Mouse (Mus musculus): Measurements from ENCODE around the gene Orm3. TPM values are rescaled to one million over a fixed set of nuclear protein-coding genes. Genes with fewer than 3 reads are reported as not detected.

Orm3 gene
- total RNA-seq, 2 experiments from 2014 or later = not detected

DNA sequence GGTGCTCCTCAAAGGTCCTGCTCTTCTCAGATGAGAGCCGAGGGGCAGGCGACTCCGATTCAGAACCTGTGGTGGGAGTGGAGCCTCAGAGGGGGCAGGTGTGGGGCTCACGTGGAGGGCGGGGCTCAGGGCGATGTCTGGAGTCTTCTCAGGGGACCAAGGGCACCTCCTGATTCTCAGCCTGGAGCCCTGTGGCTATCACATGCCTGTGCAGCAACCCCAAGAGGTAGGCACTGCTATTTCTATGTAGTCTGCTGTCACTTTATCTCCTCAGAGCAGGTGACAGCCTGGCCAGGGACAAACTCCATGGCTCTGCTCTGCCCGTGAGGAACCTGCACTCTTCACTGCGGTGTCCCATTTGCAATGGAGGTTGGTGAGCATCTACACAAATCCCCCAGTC is 17.4 kb downstream of the Orm3 start:
- H3K4me3 ChIP-seq = no peak overlapping the region
- H3K27ac ChIP-seq = no peak overlapping the region
- no peak for DNase-seq (ENCODE audit: extremely low spot score in 1 of 2, low spot score in 2 of 2)
- intact Hi-C loops (cut with DNase I) = no loop called here
- TF ChIP-seq CTCF (IDR thresholded peaks at IDR 0.05) = no peak

DNA sequence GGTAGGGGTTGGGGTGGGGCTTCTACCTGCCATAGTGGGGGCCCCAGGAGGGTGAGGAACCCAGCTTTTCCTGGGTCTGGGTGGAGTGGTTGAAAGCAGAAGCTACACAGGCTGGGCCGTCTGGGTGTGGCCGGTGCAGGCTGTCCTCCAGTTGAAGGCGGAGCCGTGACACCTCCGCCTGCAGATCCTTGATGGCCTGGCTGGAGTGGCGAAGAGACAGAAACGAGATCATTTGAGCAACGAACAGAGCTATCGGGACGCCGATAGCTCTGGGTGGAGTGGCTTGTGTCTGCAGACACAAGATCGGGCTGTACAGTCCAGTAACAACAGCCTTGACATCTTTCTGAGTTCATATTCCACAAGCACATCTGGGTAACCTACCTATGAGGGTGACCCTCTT is 18.4 kb downstream of the Orm3 start:
- no peak for TF ChIP-seq CTCF (IDR thresholded peaks at IDR 0.05)
- no peak for DNase-seq (ENCODE audit: extremely low spot score in 1 of 2, low spot score in 2 of 2)
- H3K4me3 ChIP-seq = no peak overlapping the region
- intact Hi-C loops (cut with DNase I) = no loop called here
- no peak overlapping the region for H3K27ac ChIP-seq

DNA sequence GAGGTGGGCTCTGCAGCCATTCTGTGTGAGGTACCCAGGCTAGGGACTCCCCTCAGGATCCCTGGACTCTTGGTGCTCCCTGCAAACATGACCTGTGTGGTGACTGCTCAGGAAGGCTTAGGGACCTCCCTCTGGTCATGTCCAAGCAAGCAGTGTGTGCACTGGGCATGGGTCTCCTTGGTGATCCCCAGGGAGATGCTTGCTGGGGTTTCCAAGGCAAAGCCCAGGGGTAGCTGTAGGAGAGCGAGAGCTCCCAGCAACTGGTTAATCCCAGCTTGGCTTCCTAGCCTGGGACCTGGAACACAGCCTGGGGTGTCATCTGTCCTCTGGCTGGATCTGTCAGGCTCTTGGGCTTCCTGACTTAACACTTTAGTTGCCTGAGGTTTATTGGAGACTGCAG is 19.4 kb downstream of the Orm3 start:
- TF ChIP-seq CTCF (IDR thresholded peaks at IDR 0.05) = no peak
- intact Hi-C loops (cut with DNase I) = no loop called here
- DNase-seq (ENCODE audit: extremely low spot score in 1 of 2, low spot score in 2 of 2) = no peak
- Histone ChIP-seq H3K27ac (no peak overlapping the region), H3K4me3 (no peak overlapping the region)

DNA sequence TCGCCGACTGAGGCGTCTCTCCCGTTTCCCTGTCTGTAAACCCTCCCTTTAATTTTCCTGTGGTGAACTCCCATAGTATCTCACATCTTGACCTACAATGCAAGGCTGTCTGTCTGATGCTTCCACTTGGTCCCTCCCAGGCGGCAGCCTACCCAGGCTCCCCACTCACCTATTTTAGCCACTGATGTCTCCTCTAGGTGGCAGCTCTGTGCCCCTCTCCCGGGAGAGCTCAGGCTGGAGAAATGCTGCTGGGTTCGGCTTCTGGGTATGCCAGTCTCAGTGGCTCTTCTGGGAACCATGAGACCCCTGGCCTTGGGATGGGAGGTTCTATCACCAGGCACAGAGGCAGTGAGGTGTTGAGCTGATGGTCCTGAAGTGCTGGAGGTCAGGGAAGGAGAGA is 21.5 kb downstream of the Orm3 start:
- no peak overlapping the region for H3K27ac ChIP-seq
- DNase-seq (ENCODE audit: extremely low spot score in 1 of 2, low spot score in 2 of 2) = no peak
- intact Hi-C loops (cut with DNase I) = no loop called here
- H3K4me3 ChIP-seq = no peak overlapping the region
- peak; percentile 17 for TF ChIP-seq CTCF (IDR thresholded peaks at IDR 0.05)

DNA sequence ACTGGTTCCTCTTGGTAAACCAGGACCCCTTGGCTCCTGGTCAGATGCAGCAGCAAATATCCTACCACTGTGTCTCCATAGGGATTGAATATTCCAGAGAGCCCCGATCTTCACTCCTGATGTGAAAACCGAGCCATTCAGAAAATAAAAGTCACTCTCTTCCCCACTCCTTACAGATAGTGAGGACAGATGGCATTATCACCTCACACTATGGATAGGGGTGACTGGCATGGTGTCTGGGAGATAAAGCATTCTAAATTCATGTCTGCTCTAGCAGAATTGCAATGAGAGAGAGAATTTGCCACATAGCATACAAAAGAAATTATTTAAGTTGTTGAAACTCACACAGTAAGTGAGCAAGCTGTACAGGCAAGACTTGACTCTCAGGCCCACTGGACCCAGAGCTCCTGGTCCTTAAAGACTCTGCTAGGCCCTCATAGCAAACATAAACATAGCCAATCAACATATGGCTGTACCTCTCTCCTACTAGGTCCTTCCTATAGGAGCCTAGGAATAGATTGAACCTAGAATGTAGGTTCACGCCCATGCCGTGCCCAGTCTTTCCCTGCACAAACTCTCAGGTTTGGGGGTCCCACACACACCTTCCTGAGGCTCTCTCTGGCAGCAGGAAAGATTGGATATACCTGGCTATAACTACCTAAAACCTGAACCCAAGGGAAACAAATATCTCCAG is 26.9 kb downstream of the Orm3 start:
- intact Hi-C loops (cut with DNase I) = no loop called here
- DNase-seq (ENCODE audit: extremely low spot score in 1 of 2, low spot score in 2 of 2) = no peak
- no peak overlapping the region for H3K27ac ChIP-seq
- TF ChIP-seq CTCF (IDR thresholded peaks at IDR 0.05) = no peak
- no peak overlapping the region for H3K4me3 ChIP-seq

DNA sequence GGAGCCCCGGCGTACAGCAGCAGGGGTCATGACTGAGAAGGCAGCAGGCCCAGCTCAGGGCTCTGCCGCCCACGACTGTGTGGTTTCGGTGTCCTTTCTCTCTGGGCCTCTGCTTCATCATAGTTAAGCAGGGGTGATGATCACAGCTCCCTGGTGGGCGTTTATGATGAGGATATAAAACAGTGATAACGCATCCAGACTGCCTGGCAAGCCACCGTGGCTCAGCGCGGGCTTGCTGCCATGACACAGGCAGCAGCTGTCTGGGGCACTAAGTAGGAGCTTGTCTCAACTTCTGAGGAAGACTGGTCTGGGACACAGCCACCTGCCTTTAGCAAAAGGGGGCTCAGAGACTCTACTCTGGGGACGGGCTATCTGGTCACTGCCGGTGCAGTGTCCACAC is 27.5 kb downstream of the Orm3 start:
- intact Hi-C loops (cut with DNase I) = no loop called here
- H3K27ac ChIP-seq = no peak overlapping the region
- no peak overlapping the region for H3K4me3 ChIP-seq
- TF ChIP-seq CTCF (IDR thresholded peaks at IDR 0.05) = no peak
- DNase-seq (ENCODE audit: extremely low spot score in 1 of 2, low spot score in 2 of 2) = no peak

DNA sequence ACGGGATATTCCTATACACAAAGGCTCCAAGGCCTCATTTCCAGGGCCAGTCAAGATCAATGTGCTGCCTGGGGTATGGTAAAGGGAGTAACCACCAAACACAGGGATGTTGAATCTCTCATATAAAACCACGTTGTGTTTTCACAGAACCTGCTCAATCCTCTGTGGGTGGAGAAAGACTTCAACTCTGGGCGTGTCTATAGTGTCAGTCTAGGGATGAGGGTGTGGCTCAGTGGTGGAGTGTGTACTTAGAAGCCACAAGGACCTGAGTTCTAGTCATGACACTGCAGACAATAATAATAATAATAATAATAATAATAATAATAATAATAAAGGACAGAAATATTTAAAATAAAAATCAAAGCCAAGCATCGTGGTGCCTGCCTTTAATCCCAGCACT is 28.3 kb downstream of the Orm3 start:
- DNase-seq (ENCODE audit: extremely low spot score in 1 of 2, low spot score in 2 of 2) = no peak
- intact Hi-C loops (cut with DNase I) = no loop called here
- Histone ChIP-seq H3K4me3 (no peak overlapping the region), H3K27ac (no peak overlapping the region)
- no peak for TF ChIP-seq CTCF (IDR thresholded peaks at IDR 0.05)

DNA sequence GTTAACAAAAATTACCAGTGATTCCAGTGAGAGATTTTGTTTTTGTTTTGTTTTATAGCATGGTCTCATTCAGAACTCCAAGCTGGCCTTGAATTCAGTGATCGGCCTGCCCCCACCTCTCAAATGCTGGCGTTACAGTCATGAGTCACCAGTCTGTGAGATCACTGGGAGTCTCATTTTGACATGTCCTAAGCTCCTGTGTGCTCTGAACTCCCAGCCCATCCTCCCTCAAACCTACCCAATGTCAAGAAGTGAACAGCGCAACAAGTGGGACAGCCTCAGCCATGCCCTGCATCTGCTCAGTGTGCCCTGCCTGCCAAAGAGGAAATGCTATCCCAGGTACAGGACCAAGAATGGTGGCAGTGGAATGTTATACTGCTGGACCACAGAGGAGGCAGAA is 29.3 kb downstream of the Orm3 start:
- Histone ChIP-seq H3K27ac (no peak overlapping the region), H3K4me3 (no peak overlapping the region)
- DNase-seq (ENCODE audit: extremely low spot score in 1 of 2, low spot score in 2 of 2) = no peak
- TF ChIP-seq CTCF (IDR thresholded peaks at IDR 0.05) = no peak
- intact Hi-C loops (cut with DNase I) = no loop called here

DNA sequence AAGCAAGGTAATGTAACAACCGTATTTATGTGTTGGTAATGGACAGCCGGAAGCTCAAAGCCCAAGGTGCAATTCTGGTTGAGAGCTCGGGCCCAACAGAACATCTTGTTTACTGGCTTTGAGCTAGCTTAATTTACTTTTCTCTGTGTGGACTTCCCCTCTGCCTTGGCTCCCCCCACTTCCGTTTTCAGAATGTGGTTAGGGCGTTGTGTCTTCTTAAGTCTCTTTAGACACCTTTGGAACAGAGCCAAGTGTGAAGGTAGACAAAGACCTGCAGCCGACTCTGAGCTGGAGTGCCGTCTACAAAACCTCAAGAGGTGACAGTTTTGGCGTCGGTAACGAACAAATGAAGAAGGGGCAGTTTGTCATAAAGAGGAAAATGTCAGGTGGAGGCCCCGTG is 29.8 kb downstream of the Orm3 start:
- Histone ChIP-seq H3K4me3 (no peak overlapping the region), H3K27ac (no peak overlapping the region)
- DNase-seq (ENCODE audit: extremely low spot score in 1 of 2, low spot score in 2 of 2) = no peak
- TF ChIP-seq CTCF (IDR thresholded peaks at IDR 0.05) = no peak
- intact Hi-C loops (cut with DNase I) = no loop called here

DNA sequence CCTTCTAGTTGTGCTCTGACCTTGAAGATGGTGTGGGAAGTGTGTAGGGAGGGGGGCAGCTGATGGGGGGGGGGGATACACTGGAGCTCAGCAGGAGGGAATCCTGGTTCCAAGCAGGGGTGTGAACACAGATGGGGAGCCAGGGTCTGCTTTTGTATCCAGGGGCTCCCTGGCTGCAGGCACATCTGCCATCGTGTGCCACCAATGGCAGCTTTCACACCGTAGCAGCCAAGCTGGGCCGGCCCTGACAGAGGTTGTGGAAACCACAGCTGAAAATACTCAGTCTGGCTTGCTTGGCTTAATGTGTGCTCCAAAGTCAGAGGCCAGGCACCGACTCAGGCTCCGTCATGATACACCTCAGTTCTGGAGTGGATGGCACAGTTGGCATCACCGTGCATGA is 32.1 kb downstream of the Orm3 start:
- no peak overlapping the region for H3K27ac ChIP-seq
- no peak for DNase-seq (ENCODE audit: extremely low spot score in 1 of 2, low spot score in 2 of 2)
- H3K4me3 ChIP-seq = no peak overlapping the region
- TF ChIP-seq CTCF (IDR thresholded peaks at IDR 0.05) = no peak
- intact Hi-C loops (cut with DNase I) = no loop called here

DNA sequence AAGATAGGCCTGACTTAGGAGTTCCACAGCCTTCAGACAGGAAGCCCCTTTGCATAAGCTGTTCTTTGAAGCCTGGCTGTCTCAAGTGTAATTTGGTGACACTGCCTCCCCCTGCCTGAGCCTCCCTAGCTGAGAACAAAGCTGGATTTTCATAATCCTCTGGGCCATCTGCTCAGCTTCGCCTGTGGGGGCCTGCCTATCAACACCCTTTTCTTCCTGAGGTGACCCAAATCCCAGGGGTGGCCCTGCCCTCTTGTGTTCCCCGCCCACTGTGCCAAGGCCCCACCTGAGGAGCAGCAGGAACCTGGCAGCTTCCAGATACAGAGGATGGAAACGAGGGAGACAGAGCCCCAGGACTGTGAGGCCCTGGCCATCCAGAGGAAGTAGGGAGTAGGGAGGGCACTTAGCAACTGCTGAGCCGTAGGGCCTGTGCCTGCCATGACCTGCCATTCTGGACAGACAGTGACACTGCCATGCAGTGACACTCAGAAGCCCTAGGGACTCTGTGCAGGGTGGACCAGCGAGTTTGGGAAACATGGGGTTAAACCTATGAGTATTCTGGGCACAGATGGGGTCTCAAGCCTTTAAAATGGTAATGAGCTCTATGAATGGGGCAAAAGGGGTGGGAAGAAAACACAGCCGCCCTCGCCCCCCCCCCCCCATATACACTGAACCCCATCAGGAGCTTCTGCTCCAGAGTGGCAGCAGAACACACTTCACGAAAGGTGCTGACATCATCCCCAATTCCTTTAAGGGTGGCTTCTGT is 33.3 kb downstream of the Orm3 start:
- TF ChIP-seq CTCF (IDR thresholded peaks at IDR 0.05) = no peak
- no peak overlapping the region for H3K27ac ChIP-seq
- intact Hi-C loops (cut with DNase I) = no loop called here
- H3K4me3 ChIP-seq = no peak overlapping the region
- no peak for DNase-seq (ENCODE audit: extremely low spot score in 1 of 2, low spot score in 2 of 2)

DNA sequence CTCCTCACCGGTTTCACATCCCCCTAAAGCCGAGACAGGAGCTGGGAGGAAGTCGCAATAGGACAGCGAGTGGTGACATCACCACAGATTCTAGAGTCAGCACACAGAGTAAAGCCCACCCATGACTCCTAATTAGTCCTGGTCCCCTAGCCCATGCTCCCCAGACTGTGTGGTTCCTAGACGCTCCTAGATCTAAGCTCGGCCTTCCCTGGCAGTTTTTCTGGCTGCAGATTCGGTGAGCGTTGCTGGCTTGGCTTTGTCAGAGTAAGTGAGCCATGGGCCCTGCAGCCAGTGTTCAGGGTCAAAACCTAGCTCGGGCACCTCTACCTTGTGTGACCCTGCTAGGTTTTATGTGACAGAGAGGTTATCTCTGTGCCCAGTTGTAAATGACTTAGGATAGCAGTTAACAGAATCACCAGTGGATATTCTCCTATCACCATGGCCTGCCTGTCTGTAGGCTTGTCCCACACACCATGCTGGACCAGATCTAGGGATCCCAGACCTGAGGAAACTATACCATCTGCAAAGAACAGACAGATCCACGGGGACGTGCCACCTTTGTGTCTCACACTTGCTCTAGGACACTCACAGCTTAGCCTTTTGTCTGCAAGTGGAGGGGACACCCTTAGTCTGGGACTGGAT is 34.0 kb downstream of the Orm3 start:
- no peak for DNase-seq (ENCODE audit: extremely low spot score in 1 of 2, low spot score in 2 of 2)
- H3K4me3 ChIP-seq = no peak overlapping the region
- intact Hi-C loops (cut with DNase I) = no loop called here
- no peak overlapping the region for H3K27ac ChIP-seq
- no peak for TF ChIP-seq CTCF (IDR thresholded peaks at IDR 0.05)

Data from left cerebral cortex, adult 2 months (tissue).